Mouse (Mus musculus): ENCODE data around the gene Olfr808.

Gene Olfr808

GRCm38 (mm10) chr10:129765182-129765581 lies at the start of gene Olfr808:
Olfr808 (plus strand) TSS chr10:129765482.
- no peak for DNase-seq (ENCODE audit: extremely low read depth, low read depth, low spot score)

GRCm38 (mm10) chr10:129729275-129729674 lies 36.0 kb upstream of the Olfr808 start, which contains the start of gene Olfr805:
Olfr805 (minus strand) TSS chr10:129729375.
- DNase-seq (ENCODE audit: extremely low read depth, low read depth, low spot score): no peak

GRCm38 (mm10) chr10:129741821-129742220 lies 23.5 kb upstream of the Olfr808 start, which contains the start of gene Olfr806:
Olfr806 (minus strand) TSS chr10:129741921.
- no peak for DNase-seq (ENCODE audit: extremely low read depth, low read depth, low spot score)

- DNase-seq (ENCODE audit: extremely low read depth, low read depth, low spot score): no peak
These were observed 7.6 kb upstream of the Olfr808 start, which contains the start of gene Olfr807 for GRCm38 (mm10) chr10:129757693-129758092. Olfr807 (minus strand) TSS chr10:129757793.

- no peak for DNase-seq (ENCODE audit: extremely low read depth, low read depth, low spot score)
These were observed 9.1 kb downstream of the Olfr808 start, which contains the start of gene Olfr809 for GRCm38 (mm10) chr10:129774338-129774737. Olfr809 (plus strand) TSS chr10:129774638.

GRCm38 (mm10) chr10:129778123-129778522 lies 12.8 kb downstream of the Olfr808 start:
- no peak for DNase-seq (ENCODE audit: extremely low read depth, low read depth, low spot score)

GRCm38 (mm10) chr10:129794817-129795216 lies 29.5 kb downstream of the Olfr808 start, which contains the start of gene Olfr810:
Olfr810 (minus strand) TSS chr10:129794917.
- no peak for DNase-seq (ENCODE audit: extremely low read depth, low read depth, low spot score)

GRCm38 (mm10) chr10:129804296-129804695 lies 39.0 kb downstream of the Olfr808 start, which contains the start of gene Olfr811:
Olfr811 (minus strand) TSS chr10:129804396.
- no peak for DNase-seq (ENCODE audit: extremely low read depth, low read depth, low spot score)
